Mouse (Mus musculus): ENCODE results near the gene Zfp704. TPM values are rescaled to one million over a fixed set of nuclear protein-coding genes. Genes with fewer than 3 reads are reported as not detected.

Gene Zfp704
- total RNA-seq, 2 experiments from 2014 or later = 32.4 to 34.2 TPM

DNA sequence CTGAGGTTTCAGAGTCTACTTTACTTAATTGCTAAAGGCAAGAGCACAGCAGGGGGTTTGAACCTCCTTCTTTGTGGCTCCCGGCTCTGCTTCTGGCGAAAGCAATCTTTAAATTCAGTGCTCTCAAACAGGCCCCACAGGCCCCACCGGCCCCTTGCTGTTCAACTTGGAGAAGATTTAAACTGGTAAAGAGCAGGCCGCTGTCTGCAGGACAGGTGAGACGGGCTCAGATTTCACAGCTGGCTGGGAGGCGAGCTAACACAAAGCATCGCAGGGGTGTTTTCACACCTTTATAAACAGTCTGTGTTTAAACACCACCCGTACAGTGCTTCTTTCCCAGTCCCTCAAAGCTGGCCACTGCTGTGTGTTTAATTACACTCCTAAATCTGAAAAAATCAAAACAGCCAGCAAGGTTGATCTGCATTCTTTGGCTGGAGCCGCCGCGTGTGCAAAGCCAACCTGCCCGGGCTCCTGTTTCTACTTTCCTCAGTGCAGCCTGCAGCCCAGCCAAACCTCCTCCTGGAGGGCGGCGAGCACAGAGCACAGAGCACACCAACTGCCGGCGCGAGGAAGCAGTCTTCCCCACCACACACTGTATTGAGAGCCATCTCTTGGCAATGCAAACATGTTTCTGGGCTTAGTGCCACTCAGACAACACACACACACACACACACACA, 89.7 kb downstream of the Zfp704 start:
- DNase-seq (ENCODE audit: extremely low spot score in 1 of 2, low spot score in 1 of 2) = peak; percentile 44 to 56

DNA sequence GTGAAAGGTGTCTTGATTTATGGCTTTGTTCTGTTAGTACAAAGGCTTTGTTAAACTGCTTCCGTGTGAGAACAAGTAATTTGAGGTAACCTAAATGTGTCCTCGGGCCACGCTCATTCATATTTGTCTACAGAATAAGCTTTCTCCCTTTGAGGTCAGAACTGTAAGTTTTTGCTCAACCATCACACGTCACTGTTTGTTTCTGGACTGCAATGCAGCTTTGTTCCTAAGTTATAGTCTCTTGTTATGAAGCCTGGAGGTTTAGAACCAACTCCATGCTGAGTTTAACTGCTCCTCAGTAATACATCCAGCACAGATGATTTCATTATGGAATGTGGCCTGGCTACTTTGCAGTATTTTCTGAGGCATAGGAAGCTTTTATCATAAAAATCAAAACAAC, 90.4 kb downstream of the Zfp704 start:
- DNase-seq (ENCODE audit: extremely low spot score in 1 of 2, low spot score in 1 of 2) = no peak

- DNase-seq (ENCODE audit: extremely low spot score in 1 of 2, low spot score in 1 of 2) = no peak
Observed at GRCm38 (mm10) chr3:9518936-9519335, 90.9 kb downstream of the Zfp704 start.

DNA sequence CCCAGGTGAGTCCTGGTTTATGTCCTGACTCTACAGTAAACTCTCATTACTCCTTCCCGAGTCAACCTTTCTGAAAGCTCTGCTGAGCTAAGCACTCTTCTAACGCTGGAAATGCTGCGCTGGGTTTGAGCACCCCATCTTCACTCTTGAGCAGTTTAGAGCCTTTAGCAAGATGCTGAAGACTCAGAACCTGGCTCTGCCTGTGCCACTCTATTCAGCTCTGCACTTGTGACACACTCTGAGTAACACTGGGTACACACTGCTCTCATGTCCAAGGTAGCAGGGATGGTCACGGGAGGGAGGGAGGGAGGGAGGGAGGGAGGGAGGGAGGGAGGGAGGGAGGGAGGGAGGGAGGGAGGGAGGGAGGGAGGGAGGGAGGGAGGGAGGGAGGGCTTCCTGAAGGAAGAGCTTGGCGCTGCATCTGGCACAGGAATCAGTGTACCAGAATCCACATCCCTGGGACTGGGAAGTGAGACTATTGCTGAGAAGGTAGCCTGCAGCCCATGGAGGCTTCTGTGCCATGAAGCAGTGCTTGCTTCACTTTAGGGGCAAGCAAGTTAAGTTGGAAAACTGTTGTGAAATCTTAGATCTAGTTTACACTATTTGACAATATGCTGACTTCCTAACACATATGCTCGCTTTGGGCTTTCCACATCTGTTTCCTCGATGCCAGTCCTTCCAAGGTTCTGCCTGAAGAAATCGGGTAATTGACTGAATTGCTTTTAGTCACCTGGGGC, 93.6 kb downstream of the Zfp704 start:
- no peak for DNase-seq (ENCODE audit: extremely low spot score in 1 of 2, low spot score in 1 of 2)

- DNase-seq (ENCODE audit: extremely low spot score in 1 of 2, low spot score in 1 of 2) = no peak
Observed at GRCm38 (mm10) chr3:9515527-9515926, 94.4 kb downstream of the Zfp704 start.

DNA sequence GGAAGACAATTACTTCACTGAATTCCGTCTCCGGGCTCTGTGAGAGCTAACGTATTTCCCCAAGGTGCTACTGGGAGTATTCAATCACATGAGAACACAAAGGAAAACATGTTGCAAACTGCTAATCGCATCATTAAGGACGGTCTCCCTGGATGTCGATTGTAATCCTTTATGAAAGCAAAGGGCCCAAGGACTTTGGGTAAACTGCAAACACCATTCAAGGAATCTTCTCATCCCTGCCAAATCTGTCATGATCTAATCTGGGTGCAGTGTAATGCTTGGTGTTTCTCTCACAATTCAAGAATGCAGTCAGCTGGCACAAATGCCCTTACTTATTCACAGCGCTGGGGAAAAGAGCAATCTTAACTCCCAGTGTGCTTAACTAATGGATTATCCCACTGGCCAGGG, 96.2 kb downstream of the Zfp704 start:
- no peak for DNase-seq (ENCODE audit: extremely low spot score in 1 of 2, low spot score in 1 of 2)

DNA sequence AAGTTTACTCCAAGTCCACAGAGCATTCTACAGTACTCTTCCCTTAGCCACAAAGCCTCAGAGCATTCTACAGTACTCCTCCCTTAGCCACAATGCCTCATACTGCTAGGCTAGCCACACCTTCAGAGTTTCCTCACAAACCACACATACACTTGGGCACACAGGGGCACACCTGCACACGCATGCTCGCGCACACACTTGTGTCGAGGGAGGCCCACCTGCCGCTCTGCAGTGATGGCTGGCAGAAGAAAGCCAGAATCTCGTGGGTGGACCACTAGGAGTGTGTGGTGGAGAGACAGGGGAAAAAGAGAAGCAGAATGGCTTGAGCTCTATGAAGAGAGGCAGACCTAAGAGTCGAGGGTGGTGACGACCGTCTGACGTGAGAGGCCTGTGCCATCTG, 97.7 kb downstream of the Zfp704 start:
- DNase-seq (ENCODE audit: extremely low spot score in 1 of 2, low spot score in 1 of 2) = no peak

- no peak for DNase-seq (ENCODE audit: extremely low spot score in 1 of 2, low spot score in 1 of 2)
Observed at GRCm38 (mm10) chr3:9505692-9506211, 104.1 kb downstream of the Zfp704 start.

DNA sequence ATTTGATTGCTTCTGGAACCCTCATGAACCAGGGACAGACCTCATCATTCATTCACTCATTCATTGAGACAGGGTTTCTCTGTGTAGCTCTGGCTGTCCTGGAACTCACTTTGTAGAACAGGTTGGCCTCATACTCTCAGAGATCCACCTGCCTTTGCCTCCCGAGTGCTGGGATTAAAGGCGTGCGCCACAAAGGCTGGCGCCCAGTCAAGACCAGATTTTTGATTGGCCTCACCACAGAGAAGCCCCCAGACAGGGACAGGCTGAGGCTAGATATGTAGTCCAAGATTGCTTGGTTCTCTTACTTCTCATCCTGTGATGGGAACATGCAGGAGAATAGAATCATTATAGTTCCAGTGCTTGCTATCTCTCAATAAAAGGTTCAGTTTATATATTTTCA, 105.5 kb downstream of the Zfp704 start:
- DNase-seq (ENCODE audit: extremely low spot score in 1 of 2, low spot score in 1 of 2) = no peak

DNA sequence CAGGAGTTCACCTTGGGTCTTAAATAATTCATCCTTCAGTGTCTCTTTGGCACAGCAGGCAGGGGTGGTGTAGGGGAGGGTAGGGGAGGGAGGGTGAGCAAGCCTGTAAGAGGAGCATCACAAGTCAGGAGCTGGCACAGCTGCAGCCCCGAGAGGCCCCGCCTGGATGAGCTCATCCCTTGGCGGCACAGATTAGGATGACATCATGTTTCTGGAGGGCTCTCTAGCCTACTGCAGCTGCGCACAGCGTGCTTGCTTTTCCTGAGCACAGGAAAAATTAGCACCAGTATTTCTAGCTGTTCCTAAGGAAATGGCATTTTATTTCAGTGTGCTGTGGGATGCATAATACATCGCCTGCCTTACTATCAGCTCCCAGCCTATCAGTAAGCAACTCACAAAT, 109.2 kb downstream of the Zfp704 start:
- peak; percentile 65 to 67 for DNase-seq (ENCODE audit: extremely low spot score in 1 of 2, low spot score in 1 of 2)

DNA sequence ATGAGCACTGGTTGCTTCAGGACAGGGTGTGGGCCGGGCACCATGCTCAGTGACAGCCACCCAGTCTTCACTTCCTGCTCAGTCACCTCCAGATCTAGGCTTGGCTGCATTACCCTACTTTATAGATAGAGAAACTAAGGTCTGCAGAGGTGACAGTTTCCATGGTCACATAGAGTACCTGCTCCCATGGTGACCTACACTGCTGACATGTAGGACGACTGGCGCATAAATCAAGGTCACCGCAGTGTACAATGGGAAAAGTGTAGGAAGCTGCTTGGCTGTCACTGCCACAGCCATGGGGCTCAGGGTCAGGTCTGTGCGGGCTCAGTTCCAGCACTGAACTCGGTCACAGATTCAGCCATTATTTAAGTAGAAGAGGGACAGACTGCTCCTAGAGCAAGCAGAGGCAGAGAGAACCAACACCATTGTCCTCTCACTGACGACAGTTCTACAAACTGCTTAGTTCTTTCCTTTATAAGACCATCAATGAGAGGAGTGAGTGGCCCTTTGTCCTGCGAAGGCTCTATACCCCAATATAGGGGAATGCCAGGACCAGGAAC, 109.8 kb downstream of the Zfp704 start:
- no peak for DNase-seq (ENCODE audit: extremely low spot score in 1 of 2, low spot score in 1 of 2)

DNA sequence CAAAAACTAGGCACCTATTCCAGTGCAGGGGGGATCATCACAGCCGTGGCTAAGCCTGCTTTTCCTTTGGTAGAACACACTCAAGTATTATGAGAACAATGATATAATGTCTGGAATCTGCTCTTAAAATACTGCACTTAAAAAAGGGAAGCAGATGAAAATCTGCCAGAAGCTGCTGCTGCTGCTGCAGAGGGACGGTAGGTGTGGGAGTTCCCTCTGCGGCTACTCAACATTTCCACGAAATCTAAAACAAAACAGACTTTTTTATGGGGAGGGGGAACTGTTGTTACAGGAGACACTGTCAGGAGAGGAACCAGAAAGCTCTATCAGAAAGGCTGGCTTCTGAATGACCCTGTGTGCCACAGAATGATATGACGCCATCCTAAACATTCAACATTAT, 110.4 kb downstream of the Zfp704 start:
- no peak for DNase-seq (ENCODE audit: extremely low spot score in 1 of 2, low spot score in 1 of 2)

GRCm38 (mm10) chr3:9497260-9497659, 112.6 kb downstream of the Zfp704 start:
- no peak for DNase-seq (ENCODE audit: extremely low spot score in 1 of 2, low spot score in 1 of 2)

- no peak for DNase-seq (ENCODE audit: extremely low spot score in 1 of 2, low spot score in 1 of 2)
Observed at GRCm38 (mm10) chr3:9491766-9492283, 118.1 kb downstream of the Zfp704 start.

GRCm38 (mm10) chr3:9487644-9488043, 122.2 kb downstream of the Zfp704 start:
- DNase-seq (ENCODE audit: extremely low spot score in 1 of 2, low spot score in 1 of 2) = no peak

- no peak for DNase-seq (ENCODE audit: extremely low spot score in 1 of 2, low spot score in 1 of 2)
Observed at GRCm38 (mm10) chr3:9485506-9485905, 124.4 kb downstream of the Zfp704 start.

DNA sequence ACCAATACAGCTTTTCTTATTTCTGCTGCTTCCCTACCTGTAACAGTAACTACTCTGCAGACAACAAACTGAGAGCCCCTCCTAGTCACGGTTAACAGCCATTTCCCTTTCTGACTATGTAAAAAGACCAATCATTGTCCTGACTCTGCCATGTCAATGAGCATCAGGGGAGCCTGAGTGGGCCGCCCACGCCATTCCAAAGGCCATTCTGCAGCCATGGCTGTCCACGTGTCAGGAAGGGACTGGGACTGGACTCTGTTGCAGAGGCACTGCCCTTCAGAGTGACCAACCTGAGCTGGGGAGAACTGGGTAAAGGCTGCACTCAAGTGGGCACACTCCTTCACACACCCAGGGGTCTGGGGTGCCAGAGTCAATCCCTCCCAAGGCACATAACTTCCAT, 127.9 kb downstream of the Zfp704 start:
- DNase-seq (ENCODE audit: extremely low spot score in 1 of 2, low spot score in 1 of 2) = no peak

- DNase-seq (ENCODE audit: extremely low spot score in 1 of 2, low spot score in 1 of 2) = no peak
Observed at GRCm38 (mm10) chr3:9481358-9481757, 128.5 kb downstream of the Zfp704 start.

- no peak for DNase-seq (ENCODE audit: extremely low spot score in 1 of 2, low spot score in 1 of 2)
Observed at GRCm38 (mm10) chr3:9480936-9481335, 128.9 kb downstream of the Zfp704 start.

GRCm38 (mm10) chr3:9477386-9477785, 132.5 kb downstream of the Zfp704 start:
- DNase-seq (ENCODE audit: extremely low spot score in 1 of 2, low spot score in 1 of 2) = no peak

- no peak for DNase-seq (ENCODE audit: extremely low spot score in 1 of 2, low spot score in 1 of 2)
Observed at GRCm38 (mm10) chr3:9476336-9476735, 133.5 kb downstream of the Zfp704 start.

All from layer of hippocampus, postnatal 25 days (tissue).